Mouse (Mus musculus) G1E (cell line): Measurements from ENCODE around the gene Tspyl4. TPM values are rescaled to one million over a fixed set of nuclear protein-coding genes. Genes with fewer than 3 reads are reported as not detected.

Source experiments
- ATAC-seq: 2 replicates; pipeline ENCODE4 v1.8.0; 2016; ENCODE audit warnings: mild to moderate bottlenecking; ENCODE audit not compliant: insufficient number of reproducible peaks, poor library complexity, low FRiP score, severe bottlenecking; ENCODE audit errors: extremely low read depth
- DNase-seq: peaks from one replicate; pipeline ENCODE4 v3.0.0; 2012; ENCODE audit warnings: low spot score
- H3K27me3 ChIP-seq: 2 replicates; pipeline ENCODE4 v1.6.1; 2012; ENCODE audit warnings: mild to moderate bottlenecking, low read length, inconsistent platforms; ENCODE audit not compliant: insufficient read depth
- H3K36me3 ChIP-seq: replicated peaks from 2 replicates; pipeline ENCODE3; 2012; ENCODE audit warnings: mild to moderate bottlenecking, inconsistent platforms
- H3K4me1 ChIP-seq: 2 replicates; pipeline ENCODE4 v1.6.1; 2012; ENCODE audit warnings: low read depth, low read length, inconsistent platforms, mixed read lengths; ENCODE audit not compliant: insufficient read depth
- H3K4me3 ChIP-seq: 2 replicates; pipeline ENCODE4 v1.5.1; 2012; ENCODE audit warnings: low read depth, mild to moderate bottlenecking, inconsistent platforms, low read length, moderate library complexity, mixed read lengths
- H3K9me3 ChIP-seq: replicated peaks from 2 replicates; pipeline ENCODE4 v1.6.1; 2012; ENCODE audit warnings: inconsistent platforms
- CTCF ChIP-seq: IDR thresholded peaks from 2 replicates; pipeline ENCODE4 v1.5.1; 2012; ENCODE audit warnings: low read depth, low read length, inconsistent platforms, mixed read lengths
- GATA1 ChIP-seq: IDR thresholded peaks from 2 replicates; pipeline ENCODE4 v1.6.1; 2012; ENCODE audit warnings: borderline replicate concordance, low read length, inconsistent platforms, mixed read lengths
- GATA2 ChIP-seq: IDR thresholded peaks from 2 replicates; pipeline ENCODE4 v1.6.1; 2012; ENCODE audit warnings: low read depth, low read length, inconsistent platforms, borderline replicate concordance
- POLR2AphosphoS5 ChIP-seq: IDR thresholded peaks from 2 replicates; pipeline ENCODE4 v1.6.1; 2012; ENCODE audit warnings: low read depth, low read length, inconsistent platforms; ENCODE audit not compliant: insufficient replicate concordance
- TAL1 ChIP-seq: conservative IDR thresholded peaks from 2 replicates; pipeline ENCODE4 v1.6.1; 2012; ENCODE audit warnings: low read depth, low read length, inconsistent platforms, mixed read lengths
- polyA plus RNA-seq: library from polyadenylated mRNA; stranded (reverse); fragments of >175 nt; gene quantifications from 2 replicates; pipeline ENCODE4 v1.2.3, GENCODE M21; 2012
- total RNA-seq, 2 experiments: library from RNA; stranded (forward) in 1 of 2; stranded (reverse) in 1 of 2; fragments of 200-1000 nt in 1 of 2; fragments of >200 nt in 1 of 2; fragmentation: Nextera tagmentation in 1 of 2; gene quantifications; 2 replicates each; pipeline ENCODE4 v1.2.3; 2014 to 2017

The Tspyl4 gene
- total and polyA plus RNA-seq, 3 experiments, result 0.14 to 0.82 (median 0.60) TPM

DNA sequence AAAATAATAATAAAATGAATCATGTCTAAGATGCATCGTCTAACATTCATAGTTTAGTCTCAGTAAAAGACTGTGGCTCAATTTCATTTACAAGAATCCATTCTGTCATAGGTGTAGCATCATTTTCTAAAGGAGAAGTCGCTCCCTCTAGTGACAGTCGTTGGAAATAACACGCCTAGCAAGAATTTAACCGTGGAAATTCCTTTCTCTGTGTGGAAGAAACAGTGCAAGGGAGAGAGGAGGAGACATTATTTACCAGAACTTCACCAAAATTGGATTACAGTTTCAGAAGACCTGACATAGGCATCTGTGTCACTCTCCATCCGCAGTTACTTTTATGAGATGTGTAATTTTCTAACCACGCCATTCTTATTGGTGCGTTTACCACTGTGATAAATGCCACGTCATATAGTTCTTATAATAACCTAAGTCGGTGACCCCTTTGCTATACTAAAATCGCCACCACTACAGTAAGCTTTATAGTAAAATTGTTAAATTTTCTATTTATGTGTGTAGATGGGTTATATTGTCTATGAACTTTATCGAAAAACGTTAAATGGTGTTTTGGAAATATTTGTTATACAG lies 16.6 kb upstream of the Tspyl4 start:
- Histone ChIP-seq H3K4me3 (peak overlapping the region; percentile 58; the same call in 1 of the 2 replicates), H3K4me1 (peaks cover 21% of the 10 kb centered on the region), H3K36me3 (peaks cover 12% of the 10 kb centered on the region), H3K9me3 (no peaks in the 10 kb centered on the region), H3K27me3 (peaks cover 6% of the 10 kb centered on the region; the same call in 1 of the 2 replicates)
- TF ChIP-seq GATA2 (no peak), CTCF (peak; percentile 44)
- ATAC-seq, result peak; percentile 31; the same call in 1 of the 2 replicates
- no peak for DNase-seq

DNA sequence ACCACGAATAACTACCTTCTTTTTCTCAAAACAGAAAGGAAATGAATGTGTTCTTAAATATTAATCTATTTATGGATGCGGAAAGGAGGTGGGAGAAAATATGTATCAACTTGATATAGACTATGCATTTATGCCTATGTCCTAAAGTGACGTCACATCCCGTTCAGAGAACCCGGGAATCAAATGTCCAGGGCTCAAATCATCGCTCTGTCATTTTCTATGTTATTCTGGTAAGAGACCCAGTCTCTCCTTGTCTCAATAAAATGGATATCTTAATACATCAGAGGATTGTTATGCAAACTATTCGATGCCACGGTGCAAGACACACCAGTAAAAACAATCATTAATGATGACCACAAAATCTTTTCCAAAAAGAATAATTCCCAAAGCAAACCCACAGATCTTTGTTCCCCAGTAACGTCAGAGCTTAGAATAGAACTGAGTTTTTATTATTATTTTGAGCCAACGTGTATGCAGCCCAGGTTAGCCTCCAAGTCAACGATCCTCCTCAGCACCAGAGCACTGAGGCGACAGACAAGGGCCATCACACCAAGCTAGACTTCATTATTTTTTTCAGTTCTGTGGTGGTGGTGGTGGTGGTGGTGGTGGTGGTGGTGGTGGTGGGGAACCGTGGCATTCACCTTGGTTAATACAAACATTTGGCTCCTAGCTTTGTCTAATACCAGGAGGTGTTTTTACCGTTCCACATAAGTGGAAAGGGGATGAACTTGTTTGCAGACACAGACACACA lies 15.9 kb upstream of the Tspyl4 start:
- ATAC-seq (no peak), DNase-seq (peak; percentile 18)
- H3K36me3 ChIP-seq, result peaks cover 15% of the 10 kb centered on the region
- H3K9me3 ChIP-seq, result no peaks in the 10 kb centered on the region
- H3K27me3 ChIP-seq, result peaks cover 6% of the 10 kb centered on the region; the same call in 1 of the 2 replicates
- peaks cover 21% of the 10 kb centered on the region for H3K4me1 ChIP-seq
- H3K4me3 ChIP-seq, result peak overlapping the region; percentile 98
- TF ChIP-seq GATA2 (no peak), GATA1 (no peak), CTCF (no peak), POLR2AphosphoS5 (no peak), TAL1 (no peak)

DNA sequence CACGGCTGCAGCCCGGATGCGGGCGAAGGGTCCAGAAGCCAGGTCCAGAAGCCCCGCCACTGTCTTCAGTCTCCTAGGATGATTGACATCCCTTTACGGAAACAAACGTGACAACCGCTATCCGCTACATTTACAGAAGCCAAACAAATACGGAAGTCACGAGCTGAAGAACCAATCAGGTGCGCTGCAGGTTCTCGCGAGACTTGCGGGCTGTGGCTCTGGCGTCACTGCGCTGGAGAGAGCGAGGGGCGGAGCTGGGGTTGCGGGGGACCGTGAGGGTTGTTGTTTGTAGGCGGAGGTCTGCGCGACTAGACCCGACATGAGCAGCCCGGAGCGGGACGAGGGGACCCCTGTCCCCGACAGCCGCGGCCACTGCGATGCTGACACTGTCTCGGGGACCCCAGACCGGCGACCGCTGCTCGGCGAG lies 15.3 kb upstream of the Tspyl4 start, which contains the start of gene Tspyl1:
Gene Tspyl1 (plus strand): TSS at position 229 of the 427 bp plus-strand sequence.
- H3K9me3 ChIP-seq, result no peaks in the 10 kb centered on the region
- peaks cover 6% of the 10 kb centered on the region; the same call in 1 of the 2 replicates for H3K27me3 ChIP-seq
- ATAC-seq, result peak; percentile 96
- DNase-seq, result peak; percentile 91
- peaks cover 15% of the 10 kb centered on the region for H3K36me3 ChIP-seq
- H3K4me1 ChIP-seq, result peaks cover 21% of the 10 kb centered on the region
- TF ChIP-seq TAL1 (no peak), GATA1 (no peak), POLR2AphosphoS5 (no peak), GATA2 (no peak), CTCF (no peak)
- peak within 1 kb of the TSS; percentile 98 for H3K4me3 ChIP-seq

DNA sequence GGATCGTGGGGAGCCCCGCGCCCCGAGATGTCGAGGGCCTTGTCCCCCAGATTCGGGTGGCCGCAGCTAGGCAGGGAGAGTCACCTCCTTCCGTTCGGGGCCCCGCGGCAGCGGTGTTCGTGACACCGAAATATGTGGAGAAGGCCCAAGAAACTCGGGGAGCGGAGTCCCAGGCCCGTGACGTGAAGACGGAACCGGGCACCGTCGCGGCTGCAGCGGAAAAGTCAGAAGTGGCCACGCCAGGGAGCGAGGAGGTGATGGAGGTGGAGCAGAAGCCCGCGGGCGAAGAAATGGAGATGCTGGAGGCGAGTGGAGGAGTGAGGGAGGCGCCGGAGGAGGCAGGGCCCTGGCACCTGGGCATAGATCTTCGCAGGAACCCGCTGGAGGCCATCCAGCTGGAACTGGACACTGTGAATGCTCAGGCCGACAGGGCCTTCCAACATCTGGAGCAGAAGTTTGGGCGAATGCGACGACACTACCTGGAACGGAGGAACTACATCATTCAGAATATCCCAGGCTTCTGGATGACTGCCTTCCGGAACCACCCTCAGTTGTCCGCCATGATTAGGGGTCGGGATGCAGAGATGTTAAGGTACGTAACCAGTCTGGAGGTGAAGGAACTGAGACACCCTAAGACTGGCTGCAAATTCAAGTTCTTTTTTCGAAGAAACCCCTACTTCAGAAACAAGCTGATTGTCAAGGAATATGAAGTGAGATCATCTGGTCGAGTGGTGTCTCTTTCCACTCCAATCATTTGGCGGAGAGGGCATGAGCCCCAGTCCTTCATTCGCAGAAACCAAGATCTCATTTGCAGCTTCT lies 14.6 kb upstream of the Tspyl4 start:
- H3K9me3 ChIP-seq, result no peaks in the 10 kb centered on the region
- ATAC-seq (no peak), DNase-seq (peak; percentile 10)
- H3K36me3 ChIP-seq, result peaks cover 22% of the 10 kb centered on the region
- peaks cover 21% of the 10 kb centered on the region for H3K4me1 ChIP-seq
- H3K27me3 ChIP-seq, result 0 out of 2 replicates have a peak, but pooled peaks cover 2% of the 10 kb centered on the region
- peak overlapping the region; percentile 98 for H3K4me3 ChIP-seq
- TF ChIP-seq POLR2AphosphoS5, result no peak
- no peak for TF ChIP-seq GATA1
- TF ChIP-seq CTCF, result no peak
- no peak for TF ChIP-seq GATA2
- no peak for TF ChIP-seq TAL1

DNA sequence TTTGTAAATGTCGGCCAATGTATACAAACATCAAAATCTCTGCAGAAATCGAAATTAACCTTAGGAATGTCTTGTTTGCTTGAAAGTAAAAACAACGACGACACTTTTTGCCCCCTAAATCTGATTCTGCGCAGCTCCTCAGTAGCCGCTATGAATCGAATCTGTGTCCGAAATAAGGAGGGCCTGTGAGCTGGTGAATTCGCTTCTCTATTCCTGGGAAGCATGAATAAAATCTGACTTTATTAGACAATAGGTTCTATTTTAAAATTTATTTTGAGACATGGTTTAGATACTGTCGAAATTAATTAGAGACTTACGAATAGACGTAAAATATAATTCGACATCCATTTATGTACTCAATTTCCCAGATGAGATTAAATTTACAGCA lies 337 bp upstream of the Tspyl4 start:
- Histone ChIP-seq H3K36me3 (peaks cover 43% of the 10 kb centered on the region), H3K4me1 (peaks cover 8% of the 10 kb centered on the region), H3K27me3 (no peaks in the 10 kb centered on the region), H3K9me3 (no peaks in the 10 kb centered on the region), H3K4me3 (no peak overlapping the region; the same call in 1 of the 2 replicates)
- DNase-seq, result no peak
- TF ChIP-seq GATA2 (no peak), GATA1 (no peak), CTCF (no peak), POLR2AphosphoS5 (no peak), TAL1 (no peak)
- no peak for ATAC-seq
